Mouse (Mus musculus) telencephalon, adult 2 months (tissue): Measurements from ENCODE around the gene Gp1ba.

ENCODE experiments used
- DNase-seq: peaks from one replicate; pipeline ENCODE4 v3.0.0-alpha.2; 2011; ENCODE audit warnings: low read depth, low spot score

The Gp1ba gene

DNA sequence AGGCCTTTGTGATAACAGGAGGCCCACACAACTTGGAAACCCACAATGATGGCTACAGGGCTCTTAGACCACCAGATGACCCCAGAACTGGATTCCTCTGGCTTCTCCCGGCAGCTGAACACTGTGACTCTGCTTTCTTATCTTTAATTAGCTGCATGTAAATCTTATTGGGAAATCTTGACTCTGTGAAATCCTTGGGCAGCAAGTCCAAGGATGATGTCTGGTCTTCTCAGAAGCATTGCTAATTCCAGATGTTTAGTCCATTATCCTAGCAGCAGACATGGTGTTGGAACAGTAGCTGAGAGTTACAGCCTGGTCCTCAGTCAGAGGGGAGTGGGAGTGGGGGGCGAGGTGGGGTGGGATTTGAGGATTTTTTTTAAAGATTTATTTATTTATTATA, 10.5 kb upstream of the Gp1ba start:
- DNase-seq = no peak

DNA sequence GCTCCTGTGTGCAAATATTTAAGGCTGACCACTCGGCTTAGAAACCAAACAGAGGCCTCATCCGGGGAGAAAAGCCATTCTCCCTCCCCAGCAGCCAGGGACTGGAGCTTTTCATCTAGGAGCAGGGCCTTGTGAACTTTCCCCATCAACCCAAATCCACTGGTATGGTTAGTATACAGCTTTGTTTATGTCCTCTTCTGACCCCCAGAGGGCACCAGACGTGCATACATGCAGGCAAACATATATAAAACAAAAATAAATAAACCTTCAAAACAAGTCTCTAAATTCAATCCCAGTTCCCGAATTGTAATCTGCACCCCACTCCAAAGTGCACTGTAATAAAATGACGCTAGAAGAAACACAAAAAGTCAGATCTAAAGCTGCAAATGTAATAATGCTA, 9.4 kb upstream of the Gp1ba start:
- DNase-seq = no peak

DNA sequence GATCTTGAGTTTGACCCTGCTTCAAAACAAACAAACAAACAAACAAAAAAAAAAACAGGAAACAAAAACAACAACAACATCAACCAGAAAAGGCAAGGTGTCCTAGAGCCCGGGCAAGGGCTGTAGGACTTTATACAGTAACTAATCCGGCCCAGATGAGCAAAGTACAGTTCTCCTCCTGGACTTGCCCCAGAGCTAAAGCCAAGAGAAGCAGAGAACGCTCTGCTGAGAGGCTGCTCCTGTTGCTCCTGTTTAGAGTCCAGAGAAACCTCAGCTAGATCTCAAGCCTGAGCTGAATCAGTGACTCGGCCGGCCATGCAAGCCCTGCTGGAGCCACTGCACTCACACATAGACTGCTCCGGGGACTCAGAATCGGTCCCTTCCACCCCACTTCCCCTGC, 8.8 kb upstream of the Gp1ba start:
- DNase-seq = no peak

DNA sequence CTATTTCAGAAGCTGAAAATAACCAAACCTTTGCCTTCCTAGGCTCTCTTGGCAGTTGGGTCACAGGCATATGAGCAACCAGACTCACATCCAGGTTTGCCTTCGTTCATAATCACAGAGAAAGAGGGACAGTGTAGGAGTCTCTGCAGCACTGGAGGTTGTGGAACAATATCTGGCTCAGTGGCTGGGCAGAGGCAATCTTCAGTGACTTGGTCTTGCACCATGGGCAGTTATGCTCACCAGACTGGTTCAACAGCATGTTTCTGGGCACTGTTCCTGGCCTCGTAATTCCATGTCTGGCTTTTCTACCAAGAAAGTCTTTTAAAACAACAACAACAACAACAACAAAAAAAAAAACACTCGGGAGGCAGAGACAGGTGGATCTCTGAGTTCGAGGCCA, 3.3 kb upstream of the Gp1ba start:
- no peak for DNase-seq

DNA sequence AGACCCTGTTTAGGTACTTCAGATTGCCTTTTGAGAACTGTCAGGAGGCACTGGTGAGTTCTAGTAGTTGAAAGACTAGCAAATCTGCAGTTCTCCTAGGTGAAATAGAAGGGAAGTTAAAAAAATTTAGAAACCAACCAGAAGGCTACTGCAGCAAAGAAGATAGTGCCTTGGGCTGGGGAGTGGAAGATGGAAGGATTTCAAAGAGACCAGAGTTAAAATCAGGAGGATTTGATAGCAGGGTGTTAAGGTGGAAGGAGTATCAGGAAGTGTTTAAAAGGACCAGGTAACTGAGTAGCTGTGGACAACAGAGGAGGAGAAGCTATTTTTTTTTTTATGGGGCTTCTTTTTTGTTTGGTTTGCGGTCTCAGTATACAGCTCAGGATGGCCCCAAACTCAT, 1.2 kb upstream of the Gp1ba start:
- DNase-seq = no peak

DNA sequence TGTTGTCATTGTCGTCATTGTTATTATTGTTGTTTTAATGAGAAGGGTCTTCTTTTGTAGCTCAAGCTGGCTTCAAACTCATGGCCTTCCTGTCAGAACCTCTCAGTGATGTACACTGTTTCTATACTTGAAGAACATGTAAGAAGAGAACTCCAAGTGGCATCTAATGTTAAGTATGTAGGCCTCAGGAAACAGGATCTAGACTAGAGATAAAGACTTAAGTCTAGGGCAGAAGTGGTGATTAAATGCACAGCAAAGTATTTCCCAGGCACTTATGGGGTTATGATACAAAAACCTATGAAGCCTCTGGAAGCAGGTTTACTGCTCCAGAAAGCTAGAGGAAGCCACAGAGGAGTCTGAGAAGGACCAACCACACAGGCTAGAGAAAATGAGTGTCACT, 629 bp upstream of the Gp1ba start:
- DNase-seq = no peak

DNA sequence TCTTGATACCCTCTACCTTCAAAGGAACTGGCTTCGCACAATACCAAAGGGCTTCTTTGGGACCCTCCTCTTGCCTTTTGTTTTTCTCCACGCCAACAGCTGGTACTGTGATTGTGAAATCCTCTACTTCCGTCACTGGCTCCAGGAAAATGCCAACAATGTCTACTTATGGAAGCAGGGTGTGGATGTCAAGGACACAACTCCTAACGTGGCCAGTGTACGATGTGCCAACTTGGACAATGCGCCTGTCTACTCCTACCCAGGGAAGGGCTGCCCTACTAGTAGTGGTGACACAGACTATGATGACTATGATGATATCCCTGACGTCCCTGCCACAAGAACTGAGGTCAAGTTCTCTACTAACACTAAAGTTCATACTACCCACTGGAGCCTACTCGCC, 1.1 kb downstream of the Gp1ba start:
- DNase-seq = no peak

DNA sequence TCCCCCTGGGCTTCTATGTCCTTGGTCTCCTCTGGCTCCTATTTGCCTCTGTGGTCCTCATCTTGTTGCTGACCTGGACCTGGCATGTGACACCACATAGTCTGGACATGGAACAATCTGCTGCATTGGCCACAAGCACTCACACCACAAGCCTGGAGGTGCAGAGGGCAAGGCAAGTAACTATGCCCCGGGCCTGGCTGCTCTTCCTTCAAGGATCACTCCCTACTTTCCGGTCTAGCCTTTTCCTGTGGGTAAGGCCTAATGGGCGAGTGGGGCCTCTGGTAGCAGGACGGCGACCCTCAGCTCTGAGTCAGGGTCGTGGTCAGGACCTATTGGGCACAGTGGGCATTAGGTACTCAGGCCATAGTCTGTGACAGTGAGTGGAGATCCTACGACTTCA, 2.3 kb downstream of the Gp1ba start:
- DNase-seq = no peak

DNA sequence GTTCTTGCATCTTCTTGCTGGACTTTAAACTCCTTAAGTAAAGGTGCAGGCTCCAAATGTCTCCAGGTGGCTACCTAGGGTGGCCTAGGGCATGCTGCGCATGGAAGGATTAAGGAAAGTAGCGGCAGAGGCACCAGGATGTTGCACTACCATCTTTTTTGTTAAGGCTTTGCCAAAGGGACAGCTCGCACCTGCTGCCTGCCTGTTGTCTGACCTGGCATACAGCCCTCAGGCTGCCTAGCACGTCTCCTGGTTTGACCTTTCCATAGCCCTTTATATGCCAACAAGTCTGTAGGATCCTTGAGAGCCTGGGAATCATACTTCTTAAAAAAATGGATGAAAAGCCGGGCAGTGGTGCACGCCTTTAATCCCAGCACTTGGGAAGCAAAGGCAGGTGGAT, 4.1 kb downstream of the Gp1ba start:
- DNase-seq = no peak

DNA sequence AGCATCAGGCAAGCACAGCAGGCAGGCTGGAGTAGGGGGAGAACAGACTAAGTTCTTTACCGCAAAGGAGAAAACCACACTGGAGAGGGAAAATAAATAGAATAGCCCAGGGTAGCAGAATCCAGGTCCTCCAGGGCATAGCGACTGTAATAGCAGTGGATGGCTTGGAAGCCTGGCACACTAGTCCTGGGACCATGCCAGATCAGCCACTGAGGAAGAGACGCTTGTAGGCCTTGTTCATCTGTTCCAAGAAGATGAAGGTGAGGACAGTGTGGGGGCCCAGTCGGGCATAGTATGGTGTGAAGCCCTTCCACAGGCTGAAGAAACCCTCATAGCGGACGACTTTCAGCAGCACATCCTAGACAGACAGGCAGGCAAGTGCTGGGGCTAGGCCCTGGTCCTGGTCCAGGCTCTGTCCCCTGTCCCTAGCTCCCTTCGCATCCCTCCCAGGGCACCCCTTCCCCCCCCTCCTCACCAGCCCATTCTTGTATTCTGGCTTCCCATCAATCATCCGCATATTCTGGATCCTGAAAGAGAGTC, 5.7 kb downstream of the Gp1ba start:
- no peak for DNase-seq

DNA sequence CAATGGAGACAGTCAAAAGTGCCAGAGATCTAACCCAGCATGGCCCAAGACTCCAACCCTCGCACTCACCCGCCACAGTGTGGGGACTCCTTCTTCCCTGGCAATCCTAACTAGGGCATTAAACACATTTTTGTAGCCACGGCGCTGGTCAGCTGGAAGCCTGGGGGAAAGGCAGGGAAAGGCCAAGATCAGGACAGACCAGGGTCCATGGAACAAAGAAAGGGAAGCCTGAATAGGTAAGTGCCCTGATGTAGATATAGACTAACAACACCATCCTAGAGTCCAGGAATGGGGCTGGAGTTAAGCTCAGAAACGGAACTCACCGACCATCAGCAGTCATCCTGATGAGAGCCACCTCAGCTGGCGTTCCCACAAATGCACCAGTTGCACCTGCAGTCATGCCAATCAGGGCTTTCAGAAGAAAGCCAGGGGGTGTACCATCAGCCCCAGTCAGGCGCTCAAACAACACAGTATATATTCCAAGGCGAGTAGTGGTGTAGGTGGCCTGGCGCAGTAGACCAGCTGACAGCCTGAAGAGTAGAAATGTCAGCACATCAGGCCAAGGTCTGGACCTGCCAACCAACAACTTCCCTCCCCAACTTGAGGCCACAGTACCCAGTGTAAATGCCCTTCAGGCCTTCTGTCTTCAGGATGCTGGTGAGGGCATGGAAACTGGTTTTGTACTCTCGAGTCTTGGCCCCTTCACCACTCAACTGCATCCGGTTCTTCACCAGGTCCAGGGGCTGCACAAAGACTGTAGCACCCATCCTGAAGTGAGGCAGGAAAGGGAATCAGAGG, 6.7 kb downstream of the Gp1ba start:
- DNase-seq = no peak

DNA sequence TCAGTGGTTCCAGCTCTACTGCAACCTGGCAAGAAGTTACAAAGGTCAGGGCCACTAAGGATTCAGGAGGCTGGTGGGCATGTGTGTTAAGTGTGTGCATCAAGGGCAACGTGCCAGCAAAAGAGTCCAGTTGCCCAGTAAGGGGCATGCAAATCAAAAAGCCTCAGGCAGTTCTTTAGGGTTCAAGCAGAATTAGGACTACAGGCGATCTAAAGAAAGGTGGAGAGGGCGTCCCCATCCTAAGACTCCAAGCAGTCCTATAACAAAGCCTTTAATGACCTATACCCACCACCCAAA, 7.3 kb downstream of the Gp1ba start:
- no peak for DNase-seq

DNA sequence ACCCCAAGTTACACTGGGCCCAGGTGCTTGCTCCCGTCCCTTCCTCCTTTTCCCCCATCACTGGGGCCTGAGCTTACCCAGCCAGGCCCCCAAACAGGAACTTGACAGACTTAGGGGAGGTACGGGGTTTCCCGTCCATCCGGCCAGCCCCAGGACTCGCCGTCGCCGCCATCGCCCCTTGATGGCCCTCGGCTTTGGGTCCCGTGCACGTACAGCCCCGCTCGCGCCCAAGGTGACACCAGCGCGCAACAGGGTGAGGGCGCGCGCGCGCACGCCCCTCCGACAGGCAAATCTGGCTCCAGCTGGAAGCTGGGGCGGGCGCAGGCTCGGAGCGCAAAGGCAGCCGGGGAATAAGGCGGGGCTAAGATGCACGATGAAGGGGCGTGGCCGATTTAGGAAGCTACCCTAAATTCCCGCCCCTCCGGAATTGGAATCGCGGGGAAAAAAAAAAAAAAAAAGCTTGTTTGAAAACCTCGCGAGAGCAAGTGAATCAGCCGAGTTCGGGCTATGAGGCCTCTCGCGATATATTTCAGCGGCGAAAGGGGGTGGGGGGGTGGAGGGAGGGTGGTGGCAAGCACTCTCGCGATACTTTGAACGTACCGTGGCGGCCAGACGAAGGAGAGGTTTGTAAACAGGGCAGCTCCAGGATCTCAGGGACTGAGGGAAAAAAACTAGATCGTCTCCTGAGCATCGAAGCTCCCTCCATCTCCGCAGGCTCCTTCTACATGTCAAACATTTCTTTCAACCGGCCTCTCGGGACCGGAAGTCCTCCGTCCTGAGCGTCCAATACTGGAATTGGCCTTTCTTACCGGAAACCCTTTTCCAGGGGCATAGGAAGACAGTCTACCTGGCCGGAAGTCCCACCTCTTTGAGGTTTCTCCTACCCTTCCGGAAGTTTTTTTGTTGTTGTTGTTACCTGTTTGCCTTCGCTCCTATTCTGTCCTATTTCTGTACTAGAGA, 8.0 kb downstream of the Gp1ba start, which contains the start of the genes Rnf167 and Slc25a11:
Rnf167 (plus strand) TSS at position 545 of the 960 bp plus-strand sequence.
Slc25a11 (minus strand) TSS at position 789 of the 960 bp plus-strand sequence.
- DNase-seq = peak; percentile 99

DNA sequence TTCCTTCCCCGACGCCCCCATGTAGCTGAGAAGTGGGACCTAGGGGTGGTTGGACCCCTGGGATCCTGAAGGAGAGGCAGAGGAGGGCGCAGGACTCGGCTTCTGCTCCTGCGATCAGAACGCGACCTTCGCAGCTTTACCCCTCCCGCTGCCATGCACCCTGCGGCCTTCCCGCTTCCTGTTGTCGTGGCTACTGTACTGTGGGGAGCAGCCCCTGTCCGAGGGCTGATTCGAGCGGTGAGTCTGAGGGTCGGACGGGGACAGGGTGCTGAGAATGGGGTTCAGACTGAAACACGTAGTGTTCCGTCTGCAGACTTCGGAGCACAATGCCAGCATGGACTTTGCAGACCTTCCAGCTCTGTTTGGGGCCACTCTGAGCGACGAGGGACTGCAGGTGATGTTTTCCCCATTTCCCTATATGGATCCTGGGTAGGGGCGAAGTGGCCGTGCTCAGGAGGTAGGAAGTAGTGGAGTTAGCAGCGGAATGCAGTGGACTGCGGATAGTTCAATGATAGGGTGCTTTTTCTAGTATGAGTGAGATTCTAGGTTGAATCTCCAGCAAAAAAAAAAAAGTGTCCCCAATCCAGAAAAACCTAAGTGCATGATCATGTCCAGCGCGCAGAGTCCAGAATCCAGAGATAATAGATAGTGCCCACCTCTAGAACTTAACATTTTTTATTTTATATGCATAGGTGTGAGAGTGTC, 8.9 kb downstream of the Gp1ba start:
- DNase-seq = no peak

DNA sequence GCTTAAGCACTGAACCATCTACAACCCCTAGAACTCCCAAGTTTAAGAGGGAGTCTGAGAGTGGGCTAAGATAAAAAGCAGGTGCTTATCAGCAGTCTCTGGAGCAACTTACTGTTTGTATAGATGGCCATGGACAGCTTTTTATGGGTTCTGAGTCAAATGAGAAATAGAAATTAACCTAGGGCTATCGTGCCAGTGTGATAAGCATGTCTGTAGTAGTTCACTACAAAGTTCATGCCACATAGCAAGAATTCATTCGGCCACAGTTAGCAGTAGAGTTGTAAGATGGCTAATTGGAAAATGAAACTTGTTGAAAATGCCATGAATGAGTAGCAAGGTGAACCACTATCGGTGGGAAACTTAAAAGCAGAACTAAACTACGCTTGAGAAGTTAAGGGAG, 9.6 kb downstream of the Gp1ba start:
- no peak for DNase-seq

DNA sequence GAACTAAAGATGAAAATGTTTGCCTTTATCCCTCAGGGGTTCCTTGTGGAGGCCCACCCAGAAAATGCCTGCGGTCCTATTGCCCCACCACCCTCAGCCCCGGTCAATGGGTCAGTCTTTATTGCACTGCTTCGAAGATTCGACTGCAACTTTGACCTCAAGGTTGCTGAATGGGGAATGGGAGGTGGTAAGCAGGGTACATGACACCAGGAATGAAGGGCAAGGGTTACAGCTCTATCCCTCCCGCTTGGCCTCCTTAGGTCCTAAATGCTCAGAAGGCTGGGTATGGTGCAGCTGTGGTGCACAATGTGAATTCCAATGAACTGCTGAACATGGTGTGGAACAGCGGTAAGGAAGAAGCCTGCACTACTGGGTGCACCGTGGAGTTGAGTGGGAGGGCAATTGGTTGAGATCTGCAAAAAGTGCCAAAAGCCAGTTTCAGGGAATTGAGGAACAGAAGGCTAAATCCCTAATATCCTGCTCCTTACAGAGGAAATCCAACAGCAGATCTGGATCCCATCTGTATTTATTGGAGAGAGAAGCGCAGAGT, 10.3 kb downstream of the Gp1ba start:
- DNase-seq = no peak

DNA sequence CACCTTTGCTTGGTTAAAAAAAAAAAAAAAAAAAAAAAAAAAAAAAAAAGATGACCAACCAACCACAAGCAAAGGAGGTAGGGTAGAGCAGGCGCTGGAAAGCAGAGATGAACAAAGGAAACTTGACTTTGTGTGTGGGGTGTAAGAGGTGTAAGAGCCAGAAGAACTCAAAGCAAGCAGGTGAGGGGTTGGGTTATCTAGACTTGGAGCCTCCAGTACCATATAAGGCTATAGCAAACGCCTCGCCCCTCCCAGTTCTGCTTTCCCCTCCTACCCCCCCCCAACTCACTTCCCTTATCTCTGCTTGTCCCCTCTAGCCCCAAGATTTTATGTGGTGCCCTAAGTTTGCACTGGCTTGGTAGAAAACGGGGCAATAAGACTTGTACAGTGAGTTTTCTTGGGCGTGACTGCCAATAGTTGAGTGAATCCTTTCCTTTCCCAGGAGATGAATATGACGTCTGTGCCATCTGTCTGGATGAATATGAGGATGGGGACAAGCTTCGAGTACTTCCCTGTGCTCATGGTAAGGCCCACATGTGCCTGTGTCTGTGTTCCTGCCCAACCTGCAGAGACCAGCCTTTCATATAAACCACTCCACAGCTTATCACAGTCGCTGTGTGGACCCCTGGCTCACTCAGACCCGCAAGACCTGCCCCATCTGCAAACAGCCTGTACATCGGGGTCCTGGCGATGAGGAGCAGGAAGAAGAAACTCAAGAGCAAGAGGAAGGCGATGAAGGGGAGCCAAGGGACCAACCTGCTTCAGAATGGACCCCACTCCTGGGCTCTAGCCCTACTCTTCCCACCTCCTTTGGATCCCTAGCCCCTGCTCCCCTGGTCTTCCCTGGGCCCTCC, 11.6 kb downstream of the Gp1ba start:
- no peak for DNase-seq

DNA sequence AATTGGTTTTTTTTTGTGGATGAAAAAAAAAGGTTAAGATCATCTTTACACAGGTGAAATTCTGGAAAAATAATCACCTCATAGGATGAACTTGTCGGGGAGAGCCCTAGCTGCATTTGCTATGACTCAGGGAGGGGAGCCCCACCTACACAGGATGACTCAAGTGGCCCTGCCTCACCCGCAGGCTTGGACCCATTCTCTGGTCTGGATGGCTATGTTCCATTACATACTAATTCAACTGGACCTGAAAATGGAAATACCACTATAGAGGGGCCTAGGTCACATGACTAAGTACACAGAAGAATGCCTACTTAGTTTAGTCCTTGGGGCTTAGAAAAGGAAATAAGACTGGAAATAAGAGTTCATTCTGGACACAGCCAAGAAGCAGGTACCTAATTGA, 12.5 kb downstream of the Gp1ba start:
- DNase-seq = no peak

DNA sequence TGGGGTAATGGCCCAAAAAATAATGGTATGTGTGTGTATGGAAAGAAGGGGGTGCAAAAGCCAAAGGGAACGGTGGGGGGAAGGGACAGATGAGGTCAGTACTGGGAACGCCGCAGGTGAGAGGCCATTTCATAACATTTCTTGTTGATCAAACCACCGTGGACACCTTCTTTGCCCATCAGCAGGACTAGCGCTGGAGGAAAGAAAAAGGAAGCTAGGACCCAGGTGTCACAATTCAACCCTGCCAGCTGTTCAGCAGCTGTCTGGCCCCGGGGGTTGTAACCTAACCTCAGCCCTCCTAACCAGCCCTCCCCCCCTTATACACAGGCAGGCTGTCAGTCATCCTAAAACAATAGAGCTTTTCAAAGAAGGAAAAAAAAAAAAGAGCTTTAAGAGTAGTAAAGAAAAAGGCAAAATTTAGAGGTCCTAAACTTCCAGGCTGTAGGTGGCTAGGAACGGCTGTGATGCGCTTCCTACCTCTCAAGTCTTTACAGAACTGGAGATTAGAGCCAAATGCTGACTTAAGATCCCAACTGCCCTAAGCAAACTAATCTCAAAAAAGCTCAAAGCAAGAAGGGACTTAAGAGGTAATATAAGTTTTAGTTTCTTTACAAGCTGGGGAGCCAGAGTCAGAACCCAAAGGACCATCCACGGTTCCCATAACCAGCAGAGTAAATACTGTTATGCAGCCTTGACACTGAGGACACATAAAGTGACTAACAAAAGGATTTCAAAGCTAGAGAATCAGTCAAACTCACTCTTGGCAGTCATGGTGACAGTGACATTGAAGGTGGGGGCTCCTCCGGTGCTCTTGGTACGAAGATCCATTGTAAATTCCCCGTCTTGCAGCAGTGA, 13.3 kb downstream of the Gp1ba start:
- DNase-seq = no peak

DNA sequence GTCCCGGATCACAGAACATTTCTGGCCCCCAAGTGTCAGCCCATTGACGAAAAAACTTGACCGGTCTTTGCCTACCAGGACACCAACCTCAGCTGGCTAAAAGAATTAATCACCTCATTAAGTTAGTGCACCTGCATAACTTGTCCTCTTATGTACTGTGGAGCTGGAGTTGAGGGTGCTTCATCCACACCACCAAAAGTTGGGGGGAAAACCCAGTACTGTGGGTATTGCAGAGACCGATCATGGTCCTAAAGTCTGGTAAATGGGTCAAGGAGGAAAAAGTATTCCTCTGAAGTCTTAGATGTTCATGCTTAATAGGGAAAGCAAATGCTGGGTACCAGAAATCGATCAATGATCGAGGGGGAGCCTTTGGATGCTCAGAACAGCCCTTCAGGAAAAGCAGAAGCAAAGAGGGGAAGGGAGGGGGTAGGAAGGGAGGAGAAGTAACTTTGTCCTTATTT, 14.0 kb downstream of the Gp1ba start:
- no peak for DNase-seq
